20 mouse cellular contexts compared by ENCODE assay signal in the genomic region with DNA sequence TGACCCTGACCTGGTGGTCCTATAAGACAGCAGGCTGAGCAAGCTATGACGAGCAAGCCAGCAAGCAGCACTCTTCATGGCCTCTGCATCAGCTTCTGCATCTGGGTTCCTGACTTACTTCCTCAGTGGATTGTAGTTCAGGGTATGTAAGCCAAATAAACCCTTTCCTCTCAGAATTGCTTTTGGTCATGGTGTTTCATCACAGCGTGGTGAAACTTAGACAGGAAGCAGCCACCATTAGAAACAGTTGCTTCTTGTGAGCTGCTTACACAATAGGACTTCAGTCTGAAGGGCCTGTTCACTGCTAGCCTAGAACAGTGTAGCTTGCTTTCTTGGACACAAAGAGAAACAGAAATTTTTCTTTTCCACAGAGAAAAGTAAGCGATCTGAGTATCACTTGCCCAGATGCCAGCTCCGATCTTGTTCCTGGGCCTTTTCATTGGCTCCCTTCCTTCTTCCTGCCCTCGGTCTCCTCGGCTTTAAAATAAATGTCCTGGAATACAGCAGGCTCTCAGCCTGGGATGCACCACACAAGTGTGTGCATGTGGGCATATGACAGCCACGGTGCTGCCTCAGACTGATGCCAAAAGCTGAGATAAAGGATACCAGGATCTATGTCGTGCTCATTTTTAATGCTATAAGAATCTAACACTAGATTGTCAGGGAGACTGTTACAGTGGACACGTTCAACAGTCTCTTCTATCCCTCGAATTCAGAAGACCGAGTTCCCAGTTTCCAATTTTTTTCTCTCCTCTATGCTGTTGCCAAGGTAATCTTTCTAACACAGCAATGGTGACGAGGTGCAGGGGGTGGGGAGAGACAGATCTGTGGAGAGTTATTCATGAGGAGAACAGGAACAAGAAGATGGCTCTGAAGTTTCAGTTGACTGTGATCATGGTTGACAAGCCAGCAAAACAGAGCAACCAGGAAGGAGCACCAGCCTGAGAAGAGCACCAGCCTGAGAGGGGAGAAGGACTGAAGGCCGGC. TPM values are rescaled to one million over a fixed set of nuclear protein-coding genes. Genes with fewer than 3 reads are reported as not detected.
DNase-seq lines count a peak whose midpoint lies in the region; ATAC-seq lines count a peak whose summit lies in the region.
"Had no signal": no experiment of that assay in that cellular context is flagged by ENCODE, and none has a peak within 500 bp of the region (broad histone marks: within the 10 kb centered on the region; RNA-seq: fewer than 3 reads in every experiment).

No protein-coding gene starts in this region.

- peak; percentile 36 to 62 for DNase-seq in left cerebral cortex, adult 18-20 months (ENCODE audit: low spot score in 2 of 2)
- no peak for DNase-seq in left cerebral cortex, adult 11 months (ENCODE audit: low spot score)
- peak; percentile 59 to 65 for DNase-seq in right cerebral cortex, adult 2 months (ENCODE audit: low spot score in 2 of 2)
- no peak for DNase-seq in right cerebral cortex, postnatal 4 days
- DNase-seq in spleen, postnatal 14 days (ENCODE audit: low spot score in 2 of 2), result no peak
- no peak for DNase-seq in gastrocnemius, postnatal 10 days
- DNase-seq: adrenal gland, postnatal 10 days; cerebellum, adult 11-12 months; cerebellum, postnatal 14 days; embryo, embryonic 11 days; kidney, adult 8-10 months; kidney, postnatal 25 days; lung, adult 2 months; lung, postnatal 4 days; spleen, adult 18-20 months had no signal

- peak; percentile 61 for ATAC-seq in granulocyte monocyte progenitor cell, adult 5-6 weeks (replicated peaks; ENCODE audit: poor library complexity, severe bottlenecking)
- ATAC-seq in neutrophil, adult 5-6 weeks (ENCODE audit: extremely low read depth, insufficient number of reproducible peaks, low FRiP score, poor library complexity, severe bottlenecking), result peak; percentile 17; the same call in 1 of the 2 replicates
- ATAC-seq: forebrain, embryonic 15.5 days; midbrain, embryonic 13.5 days had no signal

RNA-seq across cellular contexts. Expression of gene Rnf169, which starts 2.3 kb away (rescaled TPM):
- total RNA-seq in left cerebral cortex, adult 18-20 months (2021), result 10 to 100 TPM; 45.6 to 47.4 TPM
- total RNA-seq in granulocyte monocyte progenitor cell, adult 5-6 weeks (2014; fragmentation: Nextera tagmentation), result 15.2 and 18.9 TPM in 2 replicates
- 15.7 and 17.9 TPM in 2 replicates for total RNA-seq in granulocyte monocyte progenitor cell, adult 5-6 weeks (2017)
- 50.6 and 66.2 TPM in 2 replicates for total RNA-seq in neutrophil, adult 5-6 weeks (2017)
- total RNA-seq in gastrocnemius, postnatal 10 days (2021), result 10 to 100 TPM in 1 of 2 experiments, 1 to 10 TPM in 1; 9.2 to 10.5 TPM

RNA-seq across cellular contexts. Expression of gene Chrdl2, which starts 23.4 kb away (rescaled TPM):
- under 1 TPM in 1 of 2 experiments, not detected in 1; 0.37 TPM for total RNA-seq in left cerebral cortex, adult 18-20 months (2021)
- total RNA-seq in granulocyte monocyte progenitor cell, adult 5-6 weeks (2014; fragmentation: Nextera tagmentation), result not detected in 2 replicates
- not detected in 2 replicates for total RNA-seq in granulocyte monocyte progenitor cell, adult 5-6 weeks (2017)
- total RNA-seq in neutrophil, adult 5-6 weeks (2017), result not detected in 2 replicates
- total RNA-seq in gastrocnemius, postnatal 10 days (2021), result 1 to 10 TPM; 2.5 to 3.3 TPM
- total RNA-seq: adrenal gland, postnatal 10 days; liver, adult 2 months had no signal

Comparison
In these comparisons a context has a peak if more than half of its experiments do, and no peak if none do; other contexts are left out.
1. DNase-seq: peak in left cerebral cortex, adult 18-20 months (2 of 2) and right cerebral cortex, adult 2 months (2 of 2); none in left cerebral cortex, adult 11 months (single experiment), right cerebral cortex, postnatal 4 days (single experiment), spleen, postnatal 14 days (0 of 2) and gastrocnemius, postnatal 10 days (single experiment).